8 mouse cellular contexts compared by ENCODE assay signal in genomic region chr19:44544775-44545174, GRCm38 (mm10). TPM values are rescaled to one million over a fixed set of nuclear protein-coding genes. Genes with fewer than 3 reads are reported as not detected.
DNase-seq lines count a peak whose midpoint lies in the region; ATAC-seq and TF ChIP-seq lines count a peak whose summit lies in the region.

No protein-coding gene starts in this region.

- 5% methylated on average over 13 of the region's 13 CpGs for WGBS in hindbrain, embryonic 10.5 days
- WGBS in lung, embryonic 16.5 days, result 1% methylated on average over 13 of the region's 13 CpGs

- H3K36me3 ChIP-seq in ES-Bruce4 (ENCODE audit: control insufficient read depth, insufficient read depth, low read length, poor library complexity, severe bottlenecking), result peaks cover 8% of the 10 kb centered on the region; the same call in 1 of the 2 replicates
- peaks cover 20% of the 10 kb centered on the region for H3K36me3 ChIP-seq in erythroblast, embryonic 14.5 days (ENCODE audit: control insufficient read depth)
- H3K36me3 ChIP-seq in hindbrain, embryonic 10.5 days, result peaks cover 22% of the 10 kb centered on the region
- peaks cover 17% of the 10 kb centered on the region for H3K36me3 ChIP-seq in lung, embryonic 16.5 days (ENCODE audit: control insufficient read depth, insufficient read depth, low read length)

- peak; percentile 85 for TF ChIP-seq CTCF in ES-Bruce4 (IDR thresholded peaks at IDR 0.05; ENCODE audit: low read depth, low read length)
- peak; percentile 55 for TF ChIP-seq CTCF in bone marrow macrophage, adult 2 months (IDR thresholded peaks at IDR 0.05; ENCODE audit: low read depth, low read length)

- H3K4me3 ChIP-seq in ES-Bruce4 (ENCODE audit: low read depth, low read length), result no peak overlapping the region
- no peak overlapping the region for H3K4me3 ChIP-seq in bone marrow macrophage, adult 2 months (ENCODE audit: insufficient read depth, low read length)
- peak overlapping the region; percentile 66 for H3K4me3 ChIP-seq in erythroblast, embryonic 14.5 days (replicated peaks)
- H3K4me3 ChIP-seq in hindbrain, embryonic 10.5 days, result peak overlapping the region; percentile 72
- peak overlapping the region; percentile 59 for H3K4me3 ChIP-seq in lung, embryonic 16.5 days (ENCODE audit: low read length)

- no peak for TF ChIP-seq POLR2A in ES-Bruce4 (IDR thresholded peaks at IDR 0.05; ENCODE audit: insufficient read depth, low read length)
- no peak for TF ChIP-seq POLR2A in bone marrow macrophage, adult 2 months (IDR thresholded peaks at IDR 0.05; ENCODE audit: borderline replicate concordance, low read depth, low read length)

- no peaks in the 10 kb centered on the region; the same call in 1 of the 2 replicates for H3K9me3 ChIP-seq in ES-Bruce4 (replicated peaks; ENCODE audit: control insufficient read depth, insufficient read depth, low read length, poor library complexity, severe bottlenecking)
- peaks cover 4% of the 10 kb centered on the region for H3K9me3 ChIP-seq in erythroblast, embryonic 14.5 days (ENCODE audit: control insufficient read depth, low read length)
- H3K9me3 ChIP-seq in hindbrain, embryonic 10.5 days, result peaks cover 19% of the 10 kb centered on the region
- peaks cover 4% of the 10 kb centered on the region for H3K9me3 ChIP-seq in lung, embryonic 16.5 days (ENCODE audit: control insufficient read depth, low read length)

- ATAC-seq in lung, embryonic 16.5 days (ENCODE audit: low read depth), result 0 out of 2 replicates have a peak, but pooled peaks have one; percentile 64

- no peak for TF ChIP-seq EP300 in ES-Bruce4 (IDR thresholded peaks at IDR 0.05; ENCODE audit: insufficient read depth, low read depth, low read length)

- H3K9ac ChIP-seq in ES-Bruce4 (ENCODE audit: low read depth, poor library complexity, severe bottlenecking), result no peak overlapping the region
- H3K9ac ChIP-seq in lung, embryonic 16.5 days (ENCODE audit: low read length), result no peak overlapping the region

- peak overlapping the region; percentile 91 for H3K4me2 ChIP-seq in lung, embryonic 16.5 days (ENCODE audit: low read depth, low read length)

- H3K27ac ChIP-seq in ES-Bruce4 (ENCODE audit: insufficient read depth, low read length), result no peak overlapping the region
- no peak overlapping the region for H3K27ac ChIP-seq in bone marrow macrophage, adult 2 months (ENCODE audit: insufficient read depth, low read depth, low read length)
- H3K27ac ChIP-seq in hindbrain, embryonic 10.5 days, result no peak overlapping the region
- no peak overlapping the region for H3K27ac ChIP-seq in lung, embryonic 16.5 days (ENCODE audit: low read length)

- no peaks in the 10 kb centered on the region for H3K4me1 ChIP-seq in ES-Bruce4 (ENCODE audit: control insufficient read depth, insufficient read depth, low read length)
- H3K4me1 ChIP-seq in bone marrow macrophage, adult 2 months (ENCODE audit: control insufficient read depth, insufficient read depth, low read length), result no peaks in the 10 kb centered on the region
- H3K4me1 ChIP-seq in erythroblast, embryonic 14.5 days (ENCODE audit: control insufficient read depth), result peaks cover 21% of the 10 kb centered on the region
- peaks cover 8% of the 10 kb centered on the region for H3K4me1 ChIP-seq in hindbrain, embryonic 10.5 days (replicated peaks)
- 0 out of 2 replicates have a peak, but pooled peaks cover 5% of the 10 kb centered on the region for H3K4me1 ChIP-seq in lung, embryonic 16.5 days (replicated peaks; ENCODE audit: control insufficient read depth, insufficient read depth, low read length)

- no peaks in the 10 kb centered on the region; the same call in 1 of the 2 replicates for H3K27me3 ChIP-seq in ES-Bruce4 (ENCODE audit: control insufficient read depth, insufficient read depth, low read length, poor library complexity, severe bottlenecking)
- peaks cover 8% of the 10 kb centered on the region for H3K27me3 ChIP-seq in erythroblast, embryonic 14.5 days (ENCODE audit: control insufficient read depth)
- peaks cover 25% of the 10 kb centered on the region for H3K27me3 ChIP-seq in hindbrain, embryonic 10.5 days (ENCODE audit: insufficient read depth, poor library complexity, severe bottlenecking)
- no peaks in the 10 kb centered on the region; the same call in 1 of the 2 replicates for H3K27me3 ChIP-seq in lung, embryonic 16.5 days (ENCODE audit: control insufficient read depth, insufficient read depth, low read depth, low read length)

- DNase-seq in hindbrain, embryonic 10.5 days (ENCODE audit: low spot score), result peak; percentile 78
- peak; percentile 55 for DNase-seq in layer of hippocampus, adult 9-10 months (ENCODE audit: low spot score)
- peak; percentile 66 for DNase-seq in ovary, postnatal 36 days (ENCODE audit: low spot score)
- DNase-seq in thymus, postnatal 25 days, result peak; percentile 73

RNA-seq across cellular contexts. Expression of gene Sec31b, which starts 0.9 kb away (rescaled TPM):
- polyA plus RNA-seq in ES-Bruce4 (2011; ENCODE audit: insufficient read depth, insufficient read length, low read depth, missing spikeins), result 1.8 and 2.1 TPM in 2 replicates
- 1.4 and 2.0 TPM in 2 replicates for polyA plus RNA-seq in bone marrow macrophage, adult 2 months (2012; ENCODE audit: insufficient read depth, insufficient read length, missing spikeins)
- 0.04 TPM in 1 of 2 replicates, not detected in the other for polyA plus RNA-seq in erythroblast, embryonic 14.5 days (2012)
- polyA plus RNA-seq in hindbrain, embryonic 10.5 days (2016; fragmentation: Nextera tagmentation; extraction: Ambion mirVana), result 0.54 and 0.58 TPM in 2 replicates
- polyA plus RNA-seq in lung, embryonic 16.5 days (2015; fragmentation: Nextera tagmentation; extraction: Ambion mirVana), result 0.64 and 0.84 TPM in 2 replicates

RNA-seq across cellular contexts. Expression of gene Gm20538, which starts 7.9 kb away (rescaled TPM):
- not detected in 2 replicates for polyA plus RNA-seq in ES-Bruce4 (2011; ENCODE audit: insufficient read depth, insufficient read length, low read depth, missing spikeins)
- polyA plus RNA-seq in bone marrow macrophage, adult 2 months (2012; ENCODE audit: insufficient read depth, insufficient read length, missing spikeins), result not detected in 2 replicates
- polyA plus RNA-seq in erythroblast, embryonic 14.5 days (2012), result not detected in 2 replicates
- polyA plus RNA-seq in hindbrain, embryonic 10.5 days (2016; fragmentation: Nextera tagmentation; extraction: Ambion mirVana), result not detected in 2 replicates
- 1.6 TPM in 1 of 2 replicates, not detected in the other for polyA plus RNA-seq in lung, embryonic 16.5 days (2015; fragmentation: Nextera tagmentation; extraction: Ambion mirVana)

RNA-seq across cellular contexts. Expression of gene Ndufb8, which starts 10.5 kb away (rescaled TPM):
- 181 and 191 TPM in 2 replicates for polyA plus RNA-seq in ES-Bruce4 (2011; ENCODE audit: insufficient read depth, insufficient read length, low read depth, missing spikeins)
- 148 and 173 TPM in 2 replicates for polyA plus RNA-seq in bone marrow macrophage, adult 2 months (2012; ENCODE audit: insufficient read depth, insufficient read length, missing spikeins)
- 36.7 and 46.9 TPM in 2 replicates for polyA plus RNA-seq in erythroblast, embryonic 14.5 days (2012)
- 642 and 644 TPM in 2 replicates for polyA plus RNA-seq in hindbrain, embryonic 10.5 days (2016; fragmentation: Nextera tagmentation; extraction: Ambion mirVana)
- 480 and 515 TPM in 2 replicates for polyA plus RNA-seq in lung, embryonic 16.5 days (2015; fragmentation: Nextera tagmentation; extraction: Ambion mirVana)

RNA-seq across cellular contexts. Expression of gene Hif1an, which starts 17.9 kb away (rescaled TPM):
- 26.7 and 29.6 TPM in 2 replicates for polyA plus RNA-seq in ES-Bruce4 (2011; ENCODE audit: insufficient read depth, insufficient read length, low read depth, missing spikeins)
- 12.8 and 13.5 TPM in 2 replicates for polyA plus RNA-seq in bone marrow macrophage, adult 2 months (2012; ENCODE audit: insufficient read depth, insufficient read length, missing spikeins)
- 0.23 and 0.58 TPM in 2 replicates for polyA plus RNA-seq in erythroblast, embryonic 14.5 days (2012)
- polyA plus RNA-seq in hindbrain, embryonic 10.5 days (2016; fragmentation: Nextera tagmentation; extraction: Ambion mirVana), result 42.3 and 46.5 TPM in 2 replicates
- polyA plus RNA-seq in lung, embryonic 16.5 days (2015; fragmentation: Nextera tagmentation; extraction: Ambion mirVana), result 29.4 and 31.1 TPM in 2 replicates

RNA-seq across cellular contexts. Expression of gene Wnt8b, which starts 51.5 kb away (rescaled TPM):
- not detected in 2 replicates for polyA plus RNA-seq in ES-Bruce4 (2011; ENCODE audit: insufficient read depth, insufficient read length, low read depth, missing spikeins)
- polyA plus RNA-seq in bone marrow macrophage, adult 2 months (2012; ENCODE audit: insufficient read depth, insufficient read length, missing spikeins), result not detected in 2 replicates
- not detected in 2 replicates for polyA plus RNA-seq in erythroblast, embryonic 14.5 days (2012)
- polyA plus RNA-seq in hindbrain, embryonic 10.5 days (2016; fragmentation: Nextera tagmentation; extraction: Ambion mirVana), result 0.44 and 3.3 TPM in 2 replicates
- polyA plus RNA-seq in lung, embryonic 16.5 days (2015; fragmentation: Nextera tagmentation; extraction: Ambion mirVana), result not detected in 2 replicates

Comparison
In these comparisons a context has a peak if more than half of its experiments do, and no peak if none do; other contexts are left out.
1. H3K4me3 ChIP-seq: peak in erythroblast, embryonic 14.5 days (single experiment), hindbrain, embryonic 10.5 days (single experiment) and lung, embryonic 16.5 days (single experiment); none in ES-Bruce4 (single experiment) and bone marrow macrophage, adult 2 months (single experiment).
2. Peak in every context shown above with its lines, with median percentiles within 50 percentile points of each other: DNase-seq.